Comparison of ENCODE assay signal across 16 mouse cellular contexts in the genomic region with DNA sequence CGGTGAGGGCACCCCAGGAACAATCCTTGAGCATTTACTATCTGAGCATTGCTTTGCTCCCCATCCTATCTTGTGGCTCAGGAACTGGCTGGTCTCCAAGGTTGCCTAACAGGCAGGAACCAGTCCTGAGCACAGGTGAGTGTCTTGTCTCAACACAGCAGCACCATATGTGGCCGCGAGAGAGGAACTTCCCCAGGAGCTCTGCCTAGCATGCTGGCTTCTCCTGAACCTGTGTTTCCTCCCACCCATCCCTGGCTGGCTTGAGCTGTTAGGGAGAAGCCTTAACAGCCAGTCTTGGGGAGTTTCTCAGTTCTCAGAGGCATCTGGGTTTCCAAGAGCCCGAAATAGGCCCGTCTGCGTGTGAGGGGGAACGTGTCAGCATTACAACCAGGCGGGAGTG. TPM values are rescaled to one million over a fixed set of nuclear protein-coding genes. Genes with fewer than 3 reads are reported as not detected.
DNase-seq lines count a peak whose midpoint lies in the region; ATAC-seq and TF ChIP-seq lines count a peak whose summit lies in the region.
"Had no signal": no experiment of that assay in that cellular context is flagged by ENCODE, and none has a peak within 500 bp of the region (broad histone marks: within the 10 kb centered on the region; RNA-seq: fewer than 3 reads in every experiment).

No protein-coding gene starts in this region.

- H3K4me3 ChIP-seq in forebrain, postnatal 0 days (ENCODE audit: low read depth, low read length): no peak overlapping the region
- no peak overlapping the region for H3K4me3 ChIP-seq in forebrain, embryonic 12.5 days (replicated peaks)
- H3K4me3 ChIP-seq in left cerebral cortex, adult 2 months: no peak overlapping the region
- H3K4me3 ChIP-seq: midbrain, embryonic 15.5 days had no signal

- 66% methylated on average over 8 of the region's 8 CpGs for WGBS in forebrain, postnatal 0 days
- WGBS in forebrain, embryonic 12.5 days: 86% methylated on average over 8 of the region's 8 CpGs

- H3K9me3 ChIP-seq in forebrain, postnatal 0 days (ENCODE audit: low read length): no peaks in the 10 kb centered on the region
- H3K9me3 ChIP-seq in forebrain, embryonic 12.5 days: no peaks in the 10 kb centered on the region
- H3K9me3 ChIP-seq: midbrain, embryonic 15.5 days had no signal

- no peak for TF ChIP-seq CTCF in forebrain, postnatal 0 days (IDR thresholded peaks at IDR 0.05; ENCODE audit: low read depth)
- TF ChIP-seq CTCF in left cerebral cortex, adult 2 months (IDR thresholded peaks at IDR 0.05): no peak

- H3K27me3 ChIP-seq in forebrain, postnatal 0 days (ENCODE audit: insufficient read depth, low read length): no peaks in the 10 kb centered on the region
- H3K27me3 ChIP-seq in forebrain, embryonic 12.5 days: peaks cover 75% of the 10 kb centered on the region

- no peaks in the 10 kb centered on the region for H3K4me1 ChIP-seq in forebrain, postnatal 0 days (ENCODE audit: insufficient read depth)
- H3K4me1 ChIP-seq in forebrain, embryonic 12.5 days: peaks cover 19% of the 10 kb centered on the region

- H3K27ac ChIP-seq in forebrain, postnatal 0 days (ENCODE audit: low read depth, low read length): no peak overlapping the region
- no peak overlapping the region for H3K27ac ChIP-seq in forebrain, embryonic 12.5 days
- H3K27ac ChIP-seq in left cerebral cortex, adult 2 months: peak overlapping the region; percentile 75; the same call in 1 of the 2 replicates
- H3K27ac ChIP-seq: midbrain, embryonic 15.5 days had no signal

- peak; percentile 9; the same call in 1 of the 2 replicates for ATAC-seq in forebrain, postnatal 0 days
- ATAC-seq in forebrain, embryonic 12.5 days (ENCODE audit: low FRiP score): no peak
- ATAC-seq: midbrain, embryonic 15.5 days had no signal

- no peak overlapping the region for H3K4me2 ChIP-seq in forebrain, postnatal 0 days (ENCODE audit: low read depth)
- H3K4me2 ChIP-seq in forebrain, embryonic 12.5 days: no peak overlapping the region
- H3K4me2 ChIP-seq: lung, embryonic 14.5 days; midbrain, embryonic 15.5 days had no signal

- intact Hi-C loops in left cerebral cortex, adult 2 months (cut with DNase I): no loop called here
- intact Hi-C loops in left cerebral cortex, postnatal 25 days (cut with DNase I): no loop called here

- no peak for DNase-seq in forebrain, postnatal 0 days
- DNase-seq in left cerebral cortex, adult 2 months (ENCODE audit: extremely low spot score in 1 of 2, low spot score in 2 of 2): no peak
- DNase-seq in left cerebral cortex, adult 11 months (ENCODE audit: low spot score): no peak
- DNase-seq in left cerebral cortex, postnatal 25 days (ENCODE audit: low spot score in 2 of 2): peak; percentile 47 to 89
- DNase-seq in telencephalon, adult 2 months (ENCODE audit: low read depth, low spot score): peak; percentile 88
- no peak for DNase-seq in ovary, adult 18-20 months (ENCODE audit: low spot score)
- DNase-seq: adrenal gland, postnatal 25 days; B cell, adult 2 months; cerebellum, adult 18-20 months; kidney, postnatal 10 days; layer of hippocampus, adult 9-11 months; lung, embryonic 14.5 days; thymus, postnatal 36 days had no signal

- H3K9ac ChIP-seq in forebrain, postnatal 0 days: no peak overlapping the region
- no peak overlapping the region for H3K9ac ChIP-seq in forebrain, embryonic 12.5 days
- H3K9ac ChIP-seq: lung, embryonic 14.5 days; midbrain, embryonic 15.5 days had no signal

- H3K36me3 ChIP-seq in forebrain, postnatal 0 days (ENCODE audit: insufficient read depth): no peaks in the 10 kb centered on the region
- no peaks in the 10 kb centered on the region for H3K36me3 ChIP-seq in forebrain, embryonic 12.5 days (replicated peaks)
- H3K36me3 ChIP-seq: midbrain, embryonic 15.5 days had no signal

RNA-seq across cellular contexts. Expression of a gene that starts 2.0 kb away (rescaled TPM):
- total RNA-seq in forebrain, postnatal 0 days (2014; rRNA removed): 1.5 and 3.3 TPM in 2 replicates
- 3.4 and 4.8 TPM in 2 replicates for polyA plus RNA-seq in forebrain, postnatal 0 days (2015; fragmentation: Nextera tagmentation; extraction: Ambion mirVana)
- 0.76 and 1.3 TPM in 2 replicates for polyA plus RNA-seq in forebrain, embryonic 12.5 days (2016; fragmentation: Nextera tagmentation; extraction: Ambion mirVana)
- 1 to 10 TPM; 5.4 to 5.8 TPM for total RNA-seq in left cerebral cortex, adult 2 months (2021)
- total RNA-seq in left cerebral cortex, postnatal 25 days (2021): 1 to 10 TPM; 4.6 to 6.7 TPM

RNA-seq across cellular contexts. Expression of a gene that starts 2.8 kb away (rescaled TPM):
- total RNA-seq in forebrain, postnatal 0 days (2014; rRNA removed): 20.7 and 22.7 TPM in 2 replicates
- polyA plus RNA-seq in forebrain, postnatal 0 days (2015; fragmentation: Nextera tagmentation; extraction: Ambion mirVana): 24.9 and 27.6 TPM in 2 replicates
- 4.2 and 4.3 TPM in 2 replicates for polyA plus RNA-seq in forebrain, embryonic 12.5 days (2016; fragmentation: Nextera tagmentation; extraction: Ambion mirVana)
- 10 to 100 TPM; 42.8 to 45.3 TPM for total RNA-seq in left cerebral cortex, adult 2 months (2021)
- total RNA-seq in left cerebral cortex, postnatal 25 days (2021): 10 to 100 TPM; 39.9 TPM
- total RNA-seq: megakaryocyte progenitor cell, adult 5-6 weeks had no signal

RNA-seq across cellular contexts. Expression of a gene that starts 24.5 kb away (rescaled TPM):
- 1.6 and 1.9 TPM in 2 replicates for total RNA-seq in forebrain, postnatal 0 days (2014; rRNA removed)
- 0.75 and 0.97 TPM in 2 replicates for polyA plus RNA-seq in forebrain, postnatal 0 days (2015; fragmentation: Nextera tagmentation; extraction: Ambion mirVana)
- 1.4 and 1.9 TPM in 2 replicates for polyA plus RNA-seq in forebrain, embryonic 12.5 days (2016; fragmentation: Nextera tagmentation; extraction: Ambion mirVana)
- total RNA-seq in left cerebral cortex, adult 2 months (2021): 1 to 10 TPM; 1.9 to 2.0 TPM
- 1 to 10 TPM; 1.3 to 1.4 TPM for total RNA-seq in left cerebral cortex, postnatal 25 days (2021)

Comparison
In these comparisons a context has a peak if more than half of its experiments do, and no peak if none do; other contexts are left out.
1. DNase-seq: peak in left cerebral cortex, postnatal 25 days (2 of 2) and telencephalon, adult 2 months (single experiment); none in forebrain, postnatal 0 days (single experiment), left cerebral cortex, adult 2 months (0 of 2), left cerebral cortex, adult 11 months (single experiment) and ovary, adult 18-20 months (single experiment).